Mouse (Mus musculus) hindbrain, embryonic 13.5 days (tissue): ENCODE measurements around the gene Mfsd12. TPM values are rescaled to one million over a fixed set of nuclear protein-coding genes. Genes with fewer than 3 reads are reported as not detected.

Experiments
- ATAC-seq: fragments of 200-750 bp; cut with Nextera tagmentation; 2 replicates; pipeline ENCODE4 v1.8.0; 2017; ENCODE audit warnings: moderate TSS enrichment; ENCODE audit not compliant: low FRiP score
- H3K27ac ChIP-seq: fragments of 300-500 bp; sonication (generic); 2 replicates; pipeline ENCODE4 v1.5.1; 2015; ENCODE audit warnings: inconsistent platforms, mild to moderate bottlenecking, moderate library complexity
- H3K27me3 ChIP-seq: fragments of 300-500 bp; sonication (generic); 2 replicates; pipeline ENCODE4 v1.6.1; 2015; ENCODE audit warnings: mild to moderate bottlenecking, inconsistent platforms
- H3K36me3 ChIP-seq: fragments of 300-500 bp; sonication (generic); 2 replicates; pipeline ENCODE4 v1.6.1; 2015; ENCODE audit warnings: mild to moderate bottlenecking, inconsistent platforms
- H3K4me1 ChIP-seq: fragments of 300-500 bp; sonication (generic); replicated peaks from 2 replicates; pipeline ENCODE4 v1.6.1; 2015; ENCODE audit warnings: inconsistent platforms
- H3K4me2 ChIP-seq: fragments of 300-500 bp; sonication (generic); 2 replicates; pipeline ENCODE4 v1.6.1; 2015; ENCODE audit warnings: inconsistent platforms, mild to moderate bottlenecking, moderate library complexity
- H3K4me3 ChIP-seq: fragments of 300-500 bp; sonication (generic); 2 replicates; pipeline ENCODE4 v1.5.1; 2015; ENCODE audit warnings: mild to moderate bottlenecking, inconsistent platforms
- H3K9ac ChIP-seq: fragments of 300-500 bp; sonication (generic); 2 replicates; pipeline ENCODE4 v1.6.1; 2015; ENCODE audit warnings: mild to moderate bottlenecking, inconsistent platforms
- H3K9me3 ChIP-seq: fragments of 300-500 bp; sonication (generic); 2 replicates; pipeline ENCODE4 v1.6.1; 2016; ENCODE audit warnings: inconsistent platforms
- WGBS: fragments of 180-500 bp; shearing (Covaris S2); methylation state at CpG from one replicate; pipeline ENCODE4 v1.1.7; 2015; 5-methylcytosine and 5-hydroxymethylcytosine counted together
- polyA plus RNA-seq: library from polyadenylated mRNA; unstranded; fragments of >200 nt; fragmentation: Nextera tagmentation; extraction: Ambion mirVana; gene quantifications from 2 replicates; pipeline ENCODE4 v1.2.1, GENCODE M21; 2015

Gene Mfsd12
- polyA plus RNA-seq, 1 experiment from 2014 or later: 11.9 TPM

GRCm38 (mm10) chr10:81401205-81401520, 43.9 kb downstream of the Mfsd12 start:
- Histone ChIP-seq H3K27me3 (peaks cover 18% of the 10 kb centered on the region; the same call in 1 of the 2 replicates), H3K4me2 (no peak overlapping the region), H3K9ac (peak overlapping the region; percentile 14; the same call in 1 of the 2 replicates), H3K9me3 (no peaks in the 10 kb centered on the region), H3K36me3 (peaks cover 48% of the 10 kb centered on the region), H3K27ac (peak overlapping the region; percentile 92), H3K4me1 (peaks cover 78% of the 10 kb centered on the region), H3K4me3 (no peak overlapping the region)
- 22% methylated on average over 10 of the region's 10 CpGs for WGBS
- ATAC-seq: no peak; the same call in 1 of the 2 replicates

- 5% methylated on average over 18 of the region's 18 CpGs for WGBS
- Histone ChIP-seq H3K27ac (peak overlapping the region; percentile 92), H3K9me3 (no peaks in the 10 kb centered on the region), H3K4me3 (no peak overlapping the region), H3K4me2 (peak overlapping the region; percentile 17; the same call in 1 of the 2 replicates), H3K4me1 (peaks cover 78% of the 10 kb centered on the region), H3K9ac (peak overlapping the region; percentile 43; the same call in 1 of the 2 replicates), H3K27me3 (peaks cover 24% of the 10 kb centered on the region), H3K36me3 (peaks cover 53% of the 10 kb centered on the region)
- peak; percentile 75 for ATAC-seq
These were observed 44.4 kb downstream of the Mfsd12 start for GRCm38 (mm10) chr10:81401521-81402226.

GRCm38 (mm10) chr10:81402227-81402765, 45.0 kb downstream of the Mfsd12 start:
- H3K9ac ChIP-seq: peak overlapping the region; percentile 43; the same call in 1 of the 2 replicates

GRCm38 (mm10) chr10:81403511-81403910, 46.2 kb downstream of the Mfsd12 start:
- Histone ChIP-seq H3K27ac (peak overlapping the region; percentile 92), H3K9me3 (no peaks in the 10 kb centered on the region), H3K4me1 (peaks cover 79% of the 10 kb centered on the region), H3K36me3 (peaks cover 64% of the 10 kb centered on the region), H3K4me3 (no peak overlapping the region), H3K4me2 (no peak overlapping the region), H3K9ac (no peak overlapping the region), H3K27me3 (peaks cover 39% of the 10 kb centered on the region)
- WGBS: 34% methylated on average over 10 of the region's 10 CpGs
- no peak for ATAC-seq

More at GRCm38 (mm10) chr10:81402227-81402765, 45.0 kb downstream of the Mfsd12 start:
- Histone ChIP-seq H3K27ac (peak overlapping the region; percentile 92), H3K4me1 (peaks cover 78% of the 10 kb centered on the region), H3K9me3 (no peaks in the 10 kb centered on the region), H3K4me2 (peak overlapping the region; percentile 17; the same call in 1 of the 2 replicates), H3K36me3 (peaks cover 59% of the 10 kb centered on the region), H3K4me3 (no peak overlapping the region), H3K27me3 (peaks cover 30% of the 10 kb centered on the region)
- ATAC-seq: no peak; the same call in 1 of the 2 replicates
- 15% methylated on average over 7 of the region's 7 CpGs for WGBS

- H3K27ac ChIP-seq: peak overlapping the region; percentile 13; the same call in 1 of the 2 replicates
These were observed 46.8 kb downstream of the Mfsd12 start for GRCm38 (mm10) chr10:81404082-81404481.

GRCm38 (mm10) chr10:81404720-81405119, 47.4 kb downstream of the Mfsd12 start:
- Histone ChIP-seq H3K9ac (0 out of 2 replicates have a peak overlapping the region, but pooled peaks have one; percentile 43), H3K4me2 (no peak overlapping the region), H3K36me3 (peaks cover 59% of the 10 kb centered on the region), H3K9me3 (no peaks in the 10 kb centered on the region), H3K27me3 (peaks cover 47% of the 10 kb centered on the region), H3K4me1 (peaks cover 86% of the 10 kb centered on the region), H3K4me3 (no peak overlapping the region), H3K27ac (no peak overlapping the region)
- 56% methylated on average over 18 of the region's 18 CpGs for WGBS
- no peak for ATAC-seq

More at GRCm38 (mm10) chr10:81404082-81404481, 46.8 kb downstream of the Mfsd12 start:
- H3K9ac ChIP-seq: no peak overlapping the region
- H3K9me3 ChIP-seq: no peaks in the 10 kb centered on the region
- WGBS: 17% methylated on average over 9 of the region's 9 CpGs
- H3K4me3 ChIP-seq: no peak overlapping the region
- H3K27me3 ChIP-seq: peaks cover 44% of the 10 kb centered on the region
- ATAC-seq: no peak
- H3K4me1 ChIP-seq: peaks cover 85% of the 10 kb centered on the region
- peaks cover 66% of the 10 kb centered on the region for H3K36me3 ChIP-seq
- H3K4me2 ChIP-seq: no peak overlapping the region

GRCm38 (mm10) chr10:81405588-81406201, 48.4 kb downstream of the Mfsd12 start:
- no peak overlapping the region for H3K4me2 ChIP-seq
- no peak for ATAC-seq

GRCm38 (mm10) chr10:81406504-81407440, 49.5 kb downstream of the Mfsd12 start:
- ATAC-seq: no peak
- WGBS: 24% methylated on average over 24 of the region's 24 CpGs
- H3K4me2 ChIP-seq: peak overlapping the region; percentile 45
- H3K27me3 ChIP-seq: peaks cover 47% of the 10 kb centered on the region
- peaks cover 86% of the 10 kb centered on the region for H3K4me1 ChIP-seq
- H3K9me3 ChIP-seq: no peaks in the 10 kb centered on the region
- peaks cover 47% of the 10 kb centered on the region for H3K36me3 ChIP-seq
- H3K4me3 ChIP-seq: peak overlapping the region; percentile 25
- H3K27ac ChIP-seq: peak overlapping the region; percentile 35; the same call in 1 of the 2 replicates
- H3K9ac ChIP-seq: peak overlapping the region; percentile 53; the same call in 1 of the 2 replicates

More at GRCm38 (mm10) chr10:81405588-81406201, 48.4 kb downstream of the Mfsd12 start:
- H3K9ac ChIP-seq: no peak overlapping the region
- no peaks in the 10 kb centered on the region for H3K9me3 ChIP-seq
- WGBS: 39% methylated on average over 13 of the region's 13 CpGs
- H3K27me3 ChIP-seq: peaks cover 47% of the 10 kb centered on the region
- H3K4me3 ChIP-seq: no peak overlapping the region
- H3K27ac ChIP-seq: no peak overlapping the region
- H3K4me1 ChIP-seq: peaks cover 86% of the 10 kb centered on the region
- H3K36me3 ChIP-seq: peaks cover 50% of the 10 kb centered on the region

GRCm38 (mm10) chr10:81407539-81408423, 50.5 kb downstream of the Mfsd12 start:
- 20% methylated on average over 31 of the region's 31 CpGs for WGBS
- Histone ChIP-seq H3K27ac (peak overlapping the region; percentile 35; the same call in 1 of the 2 replicates), H3K36me3 (peaks cover 54% of the 10 kb centered on the region), H3K9ac (peak overlapping the region; percentile 53; the same call in 1 of the 2 replicates), H3K4me2 (peak overlapping the region; percentile 45), H3K27me3 (peaks cover 47% of the 10 kb centered on the region), H3K4me3 (peak overlapping the region; percentile 25), H3K9me3 (no peaks in the 10 kb centered on the region), H3K4me1 (peaks cover 86% of the 10 kb centered on the region)
- no peak for ATAC-seq

GRCm38 (mm10) chr10:81408424-81408729, 51.1 kb downstream of the Mfsd12 start:
- H3K27ac ChIP-seq: peak overlapping the region; percentile 9; the same call in 1 of the 2 replicates
- no peak for ATAC-seq
- H3K9ac ChIP-seq: no peak overlapping the region
- no peak overlapping the region for H3K4me2 ChIP-seq
- no peaks in the 10 kb centered on the region for H3K9me3 ChIP-seq
- H3K4me3 ChIP-seq: no peak overlapping the region
- H3K36me3 ChIP-seq: peaks cover 52% of the 10 kb centered on the region
- WGBS: 45% methylated on average over 13 of the region's 13 CpGs
- H3K27me3 ChIP-seq: peaks cover 47% of the 10 kb centered on the region
- peaks cover 85% of the 10 kb centered on the region for H3K4me1 ChIP-seq

- ATAC-seq: no peak
These were observed 51.6 kb downstream of the Mfsd12 start for GRCm38 (mm10) chr10:81408871-81409291.

More at GRCm38 (mm10) chr10:81408871-81409291, 51.6 kb downstream of the Mfsd12 start:
- Histone ChIP-seq H3K36me3 (peaks cover 50% of the 10 kb centered on the region), H3K4me3 (no peak overlapping the region), H3K4me1 (peaks cover 86% of the 10 kb centered on the region), H3K9me3 (no peaks in the 10 kb centered on the region), H3K4me2 (no peak overlapping the region), H3K27me3 (peaks cover 47% of the 10 kb centered on the region), H3K9ac (no peak overlapping the region), H3K27ac (peak overlapping the region; percentile 9; the same call in 1 of the 2 replicates)
- WGBS: 14% methylated on average over 9 of the region's 9 CpGs
